Mouse (Mus musculus): ENCODE results near the gene Tpk1.

Tpk1 gene

GRCm38 (mm10) chr6:43665677-43666546 lies at the start of gene Tpk1:
Gene Tpk1 (minus strand): TSS chr6:43666278.
- DNase-seq (ENCODE audit: low spot score): peak; percentile 91

GRCm38 (mm10) chr6:43702810-43703614 lies 36.9 kb upstream of the Tpk1 start:
- no peak for DNase-seq (ENCODE audit: low spot score)

GRCm38 (mm10) chr6:43691863-43692262 lies 25.8 kb upstream of the Tpk1 start:
- no peak for DNase-seq (ENCODE audit: low spot score)

GRCm38 (mm10) chr6:43685985-43686384 lies 19.9 kb upstream of the Tpk1 start:
- DNase-seq (ENCODE audit: low spot score): peak; percentile 58

GRCm38 (mm10) chr6:43682535-43682934 lies 16.5 kb upstream of the Tpk1 start:
- no peak for DNase-seq (ENCODE audit: low spot score)

GRCm38 (mm10) chr6:43678689-43679212 lies 12.7 kb upstream of the Tpk1 start:
- DNase-seq (ENCODE audit: low spot score): no peak

GRCm38 (mm10) chr6:43677566-43677965 lies 11.5 kb upstream of the Tpk1 start:
- no peak for DNase-seq (ENCODE audit: low spot score)

- no peak for DNase-seq (ENCODE audit: low spot score)
Measured at GRCm38 (mm10) chr6:43676139-43676538, 10.1 kb upstream of the Tpk1 start.

GRCm38 (mm10) chr6:43674986-43675760 lies 9.1 kb upstream of the Tpk1 start:
- no peak for DNase-seq (ENCODE audit: low spot score)

- no peak for DNase-seq (ENCODE audit: low spot score)
Measured at GRCm38 (mm10) chr6:43670939-43671338, 4.9 kb upstream of the Tpk1 start.

GRCm38 (mm10) chr6:43667681-43668080 lies 1.6 kb upstream of the Tpk1 start:
- DNase-seq (ENCODE audit: low spot score): no peak

GRCm38 (mm10) chr6:43666611-43667400 lies 728 bp upstream of the Tpk1 start:
- DNase-seq (ENCODE audit: low spot score): no peak

- no peak for DNase-seq (ENCODE audit: low spot score)
Measured at GRCm38 (mm10) chr6:43661822-43662221, 4.3 kb downstream of the Tpk1 start.

GRCm38 (mm10) chr6:43658290-43658689 lies 7.8 kb downstream of the Tpk1 start:
- DNase-seq (ENCODE audit: low spot score): peak; percentile 21

- no peak for DNase-seq (ENCODE audit: low spot score)
Measured at GRCm38 (mm10) chr6:43657845-43658244, 8.2 kb downstream of the Tpk1 start.

GRCm38 (mm10) chr6:43654876-43655456 lies 11.1 kb downstream of the Tpk1 start:
- DNase-seq (ENCODE audit: low spot score): no peak

GRCm38 (mm10) chr6:43649516-43649915 lies 16.6 kb downstream of the Tpk1 start:
- no peak for DNase-seq (ENCODE audit: low spot score)

- no peak for DNase-seq (ENCODE audit: low spot score)
Measured at GRCm38 (mm10) chr6:43645674-43646073, 20.4 kb downstream of the Tpk1 start.

- peak; percentile 50 for DNase-seq (ENCODE audit: low spot score)
Measured at GRCm38 (mm10) chr6:43645105-43645504, 21.0 kb downstream of the Tpk1 start.

- DNase-seq (ENCODE audit: low spot score): no peak
Measured at GRCm38 (mm10) chr6:43643718-43644117, 22.4 kb downstream of the Tpk1 start.

GRCm38 (mm10) chr6:43642375-43642774 lies 23.7 kb downstream of the Tpk1 start:
- no peak for DNase-seq (ENCODE audit: low spot score)

Data from adipocyte (in vitro differentiated cells).